Mouse (Mus musculus) liver, adult 2 months (tissue): ENCODE data around the gene Cdh10. TPM values are rescaled to one million over a fixed set of nuclear protein-coding genes. Genes with fewer than 3 reads are reported as not detected.
A peak's percentile ranks its signal among the peaks of the same experiment; 100 is the strongest.

Source experiments
- DNase-seq: peaks from one replicate; pipeline ENCODE4 v3.0.0-alpha.2; 2011; ENCODE audit warnings: low read depth, low spot score; ENCODE audit errors: extremely low read depth
- H3K27ac ChIP-seq: fragments of 200-500 bp; replicated peaks from 2 replicates; pipeline ENCODE4 v1.5.1; 2012; ENCODE audit warnings: low read depth, mild to moderate bottlenecking, control low read depth, inconsistent platforms, low read length; ENCODE audit not compliant: insufficient read depth
- H3K27me3 ChIP-seq: fragments of 200-500 bp; 2 replicates; pipeline ENCODE4 v1.6.1; 2012; ENCODE audit warnings: mild to moderate bottlenecking, moderate library complexity, low read length, inconsistent platforms; ENCODE audit not compliant: control insufficient read depth, insufficient read depth
- H3K36me3 ChIP-seq: fragments of 200-500 bp; 2 replicates; pipeline ENCODE4 v1.6.1; 2012; ENCODE audit warnings: low read length, inconsistent platforms; ENCODE audit not compliant: control insufficient read depth, insufficient read depth
- H3K4me1 ChIP-seq: fragments of 200-500 bp; 2 replicates; pipeline ENCODE4 v1.6.1; 2011; ENCODE audit warnings: low read length; ENCODE audit not compliant: control insufficient read depth, insufficient read depth
- H3K4me3 ChIP-seq: fragments of 200-500 bp; 2 replicates; pipeline ENCODE4 v1.5.1; 2011; ENCODE audit warnings: low read depth, mild to moderate bottlenecking, control low read depth, low read length, moderate library complexity; ENCODE audit not compliant: insufficient read depth
- H3K79me2 ChIP-seq: fragments of 200-500 bp; 2 replicates; pipeline ENCODE4 v1.6.1; 2012; ENCODE audit warnings: inconsistent platforms, mild to moderate bottlenecking, low read length, moderate library complexity; ENCODE audit not compliant: control insufficient read depth, insufficient read depth
- H3K9ac ChIP-seq: fragments of 200-500 bp; 2 replicates; pipeline ENCODE4 v1.6.1; 2012; ENCODE audit warnings: low read depth, mild to moderate bottlenecking, control low read depth, inconsistent platforms, low read length
- CTCF ChIP-seq: fragments of 200-500 bp; IDR thresholded peaks from 2 replicates; pipeline ENCODE4 v1.5.1; 2011; ENCODE audit warnings: low read depth, low read length, control low read depth
- POLR2A ChIP-seq: fragments of 200-500 bp; IDR thresholded peaks from 2 replicates; pipeline ENCODE4 v1.6.1; 2011; ENCODE audit warnings: low read length, control low read depth; ENCODE audit not compliant: insufficient read depth; ENCODE audit errors: extremely low read depth
- WGBS: fragments of 180-500 bp; shearing (Covaris S2); methylation state at CpG from one replicate; pipeline ENCODE4 v1.1.7; 2018; 5-methylcytosine and 5-hydroxymethylcytosine counted together
- polyA plus RNA-seq: library from polyadenylated mRNA; depleted of rRNA; stranded (reverse); fragments of >200 nt; gene quantifications from 2 replicates; pipeline ENCODE4 v1.2.3, GENCODE M21; 2012
- total RNA-seq: library from RNA; depleted of rRNA; stranded (reverse); fragments of >200 nt; gene quantifications from 2 replicates; pipeline ENCODE4 v1.2.3, GENCODE M21; 2014

Gene Cdh10
- total and polyA plus RNA-seq, 2 experiments: not detected

DNA sequence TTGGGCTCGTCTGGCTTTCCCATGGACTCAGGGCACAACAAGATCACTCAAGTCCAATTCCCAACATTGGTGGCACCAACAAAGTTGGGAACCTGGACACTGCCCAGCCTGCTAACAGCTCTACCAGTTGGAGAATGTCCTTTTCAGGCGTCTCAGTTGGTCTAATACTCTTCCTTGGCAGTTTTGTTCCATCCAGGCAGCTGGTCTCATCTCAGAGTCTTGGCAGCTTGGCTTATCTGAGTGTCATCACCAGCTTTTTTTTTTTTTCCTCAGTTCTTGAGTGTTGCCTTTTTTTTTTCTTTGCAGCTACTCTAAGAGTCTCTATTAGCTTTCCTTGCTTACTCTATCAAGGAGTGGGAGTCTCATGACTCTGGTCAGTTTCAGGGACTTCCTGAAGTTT, 85.4 kb downstream of the Cdh10 start:
- Histone ChIP-seq H3K9ac (no peak overlapping the region), H3K4me3 (no peak overlapping the region), H3K79me2 (no peaks in the 10 kb centered on the region), H3K27ac (no peak overlapping the region), H3K27me3 (no peaks in the 10 kb centered on the region), H3K36me3 (no peaks in the 10 kb centered on the region), H3K4me1 (no peaks in the 10 kb centered on the region)
- TF ChIP-seq POLR2A: no peak
- no peak for TF ChIP-seq CTCF
- 78% methylated on average over 2 of the region's 2 CpGs for WGBS
- no peak for DNase-seq

GRCm38 (mm10) chr15:18910612-18911011, 91.9 kb downstream of the Cdh10 start:
- no peak for DNase-seq
- Histone ChIP-seq H3K27me3 (no peaks in the 10 kb centered on the region), H3K4me3 (no peak overlapping the region), H3K79me2 (no peaks in the 10 kb centered on the region), H3K4me1 (no peaks in the 10 kb centered on the region), H3K27ac (no peak overlapping the region), H3K36me3 (no peaks in the 10 kb centered on the region), H3K9ac (no peak overlapping the region)
- TF ChIP-seq CTCF (no peak), POLR2A (no peak)
- WGBS: 84% methylated on average over 4 of the region's 4 CpGs

DNA sequence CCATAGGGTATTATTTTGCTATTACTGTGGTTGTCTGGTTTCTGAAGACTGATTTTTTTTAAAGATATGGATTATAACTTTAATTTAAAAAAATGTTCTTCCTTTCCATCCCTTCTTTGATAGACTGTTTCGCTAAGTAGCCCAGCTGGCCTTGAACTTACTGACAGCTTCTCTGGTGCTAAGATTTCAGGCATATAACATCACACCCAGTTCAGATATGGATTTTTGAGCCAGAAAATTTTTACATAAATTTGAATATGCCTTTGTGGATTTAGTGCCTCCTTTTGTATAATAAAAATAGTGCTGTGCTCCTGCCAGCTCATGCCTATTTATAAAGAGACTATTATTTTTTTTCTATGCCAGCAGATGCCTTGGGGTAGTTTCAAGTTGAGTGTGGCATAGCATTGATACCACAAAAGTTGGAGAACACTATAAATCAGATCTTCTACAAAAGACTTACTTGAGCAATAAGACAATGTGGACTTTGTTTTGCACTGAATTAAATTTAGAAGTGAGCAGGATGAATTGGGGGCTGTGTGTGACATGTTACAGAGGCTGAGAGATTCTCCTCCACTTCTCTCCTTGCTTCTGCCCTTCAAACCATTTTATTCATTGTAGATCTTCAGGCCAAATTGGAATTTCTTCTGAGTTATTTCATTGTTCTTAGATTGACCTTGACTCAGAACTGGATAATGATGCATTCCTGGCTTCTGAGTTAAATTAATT, 106.8 kb downstream of the Cdh10 start:
- Histone ChIP-seq H3K27me3 (no peaks in the 10 kb centered on the region), H3K9ac (no peak overlapping the region), H3K79me2 (no peaks in the 10 kb centered on the region), H3K36me3 (no peaks in the 10 kb centered on the region), H3K4me1 (no peaks in the 10 kb centered on the region), H3K4me3 (no peak overlapping the region), H3K27ac (no peak overlapping the region)
- DNase-seq: no peak
- WGBS: 76% methylated on average over 1 of the region's 1 CpGs
- no peak for TF ChIP-seq CTCF

- no peak for DNase-seq
- Histone ChIP-seq H3K79me2 (no peaks in the 10 kb centered on the region), H3K4me1 (no peaks in the 10 kb centered on the region), H3K36me3 (no peaks in the 10 kb centered on the region), H3K27ac (no peak overlapping the region), H3K27me3 (no peaks in the 10 kb centered on the region), H3K4me3 (no peak overlapping the region), H3K9ac (no peak overlapping the region)
- TF ChIP-seq POLR2A (no peak), CTCF (no peak)
- WGBS: 81% methylated on average over 2 of the region's 2 CpGs
These were observed 108.2 kb downstream of the Cdh10 start for GRCm38 (mm10) chr15:18926964-18927363.

- Histone ChIP-seq H3K27me3 (no peaks in the 10 kb centered on the region), H3K36me3 (no peaks in the 10 kb centered on the region), H3K4me3 (no peak overlapping the region), H3K9ac (no peak overlapping the region), H3K79me2 (no peaks in the 10 kb centered on the region), H3K27ac (no peak overlapping the region), H3K4me1 (peaks cover 4% of the 10 kb centered on the region; the same call in 1 of the 2 replicates)
- WGBS: 24% methylated on average over 3 of the region's 3 CpGs
- peak; percentile 78 for DNase-seq
- TF ChIP-seq POLR2A (no peak), CTCF (no peak)
These were observed 133.5 kb downstream of the Cdh10 start for GRCm38 (mm10) chr15:18952266-18952665.

DNA sequence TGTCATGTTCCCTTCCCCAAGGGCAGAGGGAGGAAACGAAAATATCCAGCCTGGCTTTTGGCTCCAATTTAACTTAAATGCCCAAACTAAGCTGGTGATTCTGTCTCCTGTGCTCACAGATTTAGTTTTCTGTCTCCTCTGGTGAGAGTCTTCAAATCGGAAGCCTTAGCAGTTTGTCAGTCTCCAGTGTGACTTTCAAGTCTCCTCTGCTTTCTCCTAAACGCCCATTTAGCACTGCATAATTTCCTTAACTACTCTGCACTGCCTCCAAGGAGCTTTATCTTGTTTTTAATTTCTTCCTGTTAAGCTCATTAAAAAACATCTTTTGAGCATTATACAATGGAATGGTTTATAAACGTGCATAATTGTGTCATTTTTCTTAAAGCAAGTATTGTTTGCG, 156.3 kb downstream of the Cdh10 start:
- 49% methylated on average over 5 of the region's 5 CpGs for WGBS
- Histone ChIP-seq H3K27ac (no peak overlapping the region), H3K4me1 (no peaks in the 10 kb centered on the region), H3K9ac (no peak overlapping the region), H3K36me3 (no peaks in the 10 kb centered on the region), H3K27me3 (no peaks in the 10 kb centered on the region), H3K4me3 (no peak overlapping the region), H3K79me2 (no peaks in the 10 kb centered on the region)
- TF ChIP-seq POLR2A (no peak), CTCF (no peak)
- no peak for DNase-seq
